Mouse (Mus musculus) hindbrain, embryonic 13.5 days (tissue): Measurements from ENCODE around the gene Stmn1. TPM values are rescaled to one million over a fixed set of nuclear protein-coding genes. Genes with fewer than 3 reads are reported as not detected.

Experiments
- ATAC-seq: fragments of 200-750 bp; cut with Nextera tagmentation; 2 replicates; pipeline ENCODE4 v1.8.0; 2017; ENCODE audit warnings: moderate TSS enrichment; ENCODE audit not compliant: low FRiP score
- H3K27ac ChIP-seq: fragments of 300-500 bp; sonication (generic); 2 replicates; pipeline ENCODE4 v1.5.1; 2015; ENCODE audit warnings: inconsistent platforms, mild to moderate bottlenecking, moderate library complexity
- H3K27me3 ChIP-seq: fragments of 300-500 bp; sonication (generic); 2 replicates; pipeline ENCODE4 v1.6.1; 2015; ENCODE audit warnings: mild to moderate bottlenecking, inconsistent platforms
- H3K36me3 ChIP-seq: fragments of 300-500 bp; sonication (generic); 2 replicates; pipeline ENCODE4 v1.6.1; 2015; ENCODE audit warnings: mild to moderate bottlenecking, inconsistent platforms
- H3K4me1 ChIP-seq: fragments of 300-500 bp; sonication (generic); replicated peaks from 2 replicates; pipeline ENCODE4 v1.6.1; 2015; ENCODE audit warnings: inconsistent platforms
- H3K4me2 ChIP-seq: fragments of 300-500 bp; sonication (generic); 2 replicates; pipeline ENCODE4 v1.6.1; 2015; ENCODE audit warnings: inconsistent platforms, mild to moderate bottlenecking, moderate library complexity
- H3K4me3 ChIP-seq: fragments of 300-500 bp; sonication (generic); 2 replicates; pipeline ENCODE4 v1.5.1; 2015; ENCODE audit warnings: mild to moderate bottlenecking, inconsistent platforms
- H3K9ac ChIP-seq: fragments of 300-500 bp; sonication (generic); 2 replicates; pipeline ENCODE4 v1.6.1; 2015; ENCODE audit warnings: mild to moderate bottlenecking, inconsistent platforms
- H3K9me3 ChIP-seq: fragments of 300-500 bp; sonication (generic); 2 replicates; pipeline ENCODE4 v1.6.1; 2016; ENCODE audit warnings: inconsistent platforms
- WGBS: fragments of 180-500 bp; shearing (Covaris S2); methylation state at CpG from one replicate; pipeline ENCODE4 v1.1.7; 2015; 5-methylcytosine and 5-hydroxymethylcytosine counted together
- polyA plus RNA-seq: library from polyadenylated mRNA; unstranded; fragments of >200 nt; fragmentation: Nextera tagmentation; extraction: Ambion mirVana; gene quantifications from 2 replicates; pipeline ENCODE4 v1.2.1, GENCODE M21; 2015

Gene Stmn1
- polyA plus RNA-seq, 1 experiment from 2014 or later = 6,917 TPM

DNA sequence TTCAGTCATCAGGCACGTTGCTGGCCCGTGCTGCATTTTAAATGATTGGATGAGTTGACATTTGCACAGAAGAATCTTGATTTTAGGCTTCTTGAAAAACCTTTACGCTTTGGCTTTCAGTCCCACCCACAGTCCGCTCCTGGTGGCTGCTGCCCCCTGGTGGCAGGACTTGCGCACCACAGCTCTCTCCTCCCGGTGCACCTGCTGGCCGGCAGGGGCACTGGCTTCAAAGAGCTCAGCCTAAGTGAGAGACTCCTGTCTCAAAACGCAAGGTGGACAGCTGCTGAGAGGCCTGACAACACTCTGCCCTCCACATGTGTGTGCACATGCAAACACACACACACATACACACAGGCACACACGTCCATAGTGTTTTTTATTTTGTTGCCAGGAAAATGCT is 9.9 kb downstream of the Stmn1 start:
- Histone ChIP-seq H3K36me3 (peaks cover 39% of the 10 kb centered on the region), H3K9me3 (no peaks in the 10 kb centered on the region), H3K4me3 (no peak overlapping the region), H3K4me2 (no peak overlapping the region), H3K9ac (peak overlapping the region; percentile 35; the same call in 1 of the 2 replicates), H3K27me3 (0 out of 2 replicates have a peak, but pooled peaks cover 4% of the 10 kb centered on the region), H3K27ac (peak overlapping the region; percentile 86), H3K4me1 (peaks cover 36% of the 10 kb centered on the region)
- peak; percentile 35 for ATAC-seq
- 7% methylated on average over 9 of the region's 9 CpGs for WGBS

DNA sequence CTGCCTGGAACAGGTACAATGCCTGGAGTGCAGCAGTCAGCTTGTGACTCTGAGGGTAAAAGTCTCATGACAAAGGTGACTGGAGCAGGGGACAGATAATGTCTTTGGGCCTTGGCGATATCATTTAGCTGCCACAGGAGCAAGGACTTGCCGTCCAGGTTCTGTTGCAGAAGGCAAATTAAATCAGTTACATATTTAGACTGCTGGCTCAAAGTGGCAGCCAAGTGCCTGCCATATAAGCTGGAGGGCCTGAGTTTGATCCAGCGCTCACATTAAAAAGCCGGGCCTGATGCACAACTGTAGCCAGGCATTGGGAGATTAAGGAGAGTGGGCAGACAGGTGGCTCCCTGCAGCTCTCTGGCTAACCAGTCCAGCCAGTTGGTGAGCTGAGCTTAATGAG is 11.7 kb downstream of the Stmn1 start:
- H3K4me1 ChIP-seq = peaks cover 22% of the 10 kb centered on the region
- no peaks in the 10 kb centered on the region for H3K9me3 ChIP-seq
- H3K27me3 ChIP-seq = 0 out of 2 replicates have a peak, but pooled peaks cover 4% of the 10 kb centered on the region
- no peak overlapping the region for H3K4me2 ChIP-seq
- H3K27ac ChIP-seq = no peak overlapping the region
- H3K9ac ChIP-seq = no peak overlapping the region
- H3K4me3 ChIP-seq = no peak overlapping the region
- WGBS = 89% methylated on average over 4 of the region's 4 CpGs
- ATAC-seq = no peak
- peaks cover 25% of the 10 kb centered on the region for H3K36me3 ChIP-seq

DNA sequence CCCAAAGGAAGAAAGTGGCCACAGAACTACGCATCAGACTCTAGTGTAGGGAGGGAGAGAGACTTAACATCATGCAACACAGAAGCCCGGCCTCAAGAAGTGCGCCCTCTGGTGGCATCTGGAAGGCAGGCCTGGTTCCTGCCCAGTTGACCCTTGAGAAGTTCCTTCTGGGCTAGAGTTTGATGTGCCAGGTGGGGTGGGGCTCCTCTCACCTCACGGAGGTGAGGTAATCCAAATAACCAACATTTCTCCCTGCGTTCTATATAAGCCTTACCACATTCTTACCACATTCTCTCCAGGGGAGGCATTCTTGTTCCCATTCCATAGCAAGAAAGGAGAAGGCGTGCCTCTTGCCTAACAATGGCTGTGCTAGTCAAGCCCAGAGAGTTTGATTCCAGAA is 12.7 kb downstream of the Stmn1 start:
- H3K27me3 ChIP-seq = 0 out of 2 replicates have a peak, but pooled peaks cover 4% of the 10 kb centered on the region
- H3K4me2 ChIP-seq = no peak overlapping the region
- H3K9me3 ChIP-seq = no peaks in the 10 kb centered on the region
- H3K36me3 ChIP-seq = peaks cover 15% of the 10 kb centered on the region
- WGBS = 23% methylated on average over 6 of the region's 6 CpGs
- no peak for ATAC-seq
- H3K4me1 ChIP-seq = peaks cover 13% of the 10 kb centered on the region
- no peak overlapping the region for H3K9ac ChIP-seq
- H3K27ac ChIP-seq = no peak overlapping the region
- H3K4me3 ChIP-seq = no peak overlapping the region

DNA sequence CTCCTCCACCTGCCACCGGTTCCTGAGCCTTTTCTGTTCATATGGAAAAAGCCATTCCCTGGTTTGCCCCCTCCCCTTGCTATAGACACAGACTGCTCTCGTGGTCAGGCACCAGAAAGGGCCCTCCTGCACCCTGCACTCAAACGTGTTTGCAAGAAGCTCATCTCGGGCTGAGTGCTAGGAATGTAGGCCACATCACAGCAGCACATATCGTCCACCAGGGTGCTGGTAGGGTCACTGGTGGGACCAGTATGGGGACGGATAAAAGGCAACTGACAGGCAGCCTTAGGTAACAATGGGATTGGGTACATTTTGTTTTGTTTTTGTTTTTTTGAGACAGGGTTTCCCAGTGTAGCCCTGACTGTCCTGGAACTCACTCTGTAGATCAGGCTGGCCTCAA is 13.2 kb downstream of the Stmn1 start:
- Histone ChIP-seq H3K36me3 (peaks cover 11% of the 10 kb centered on the region), H3K27me3 (0 out of 2 replicates have a peak, but pooled peaks cover 4% of the 10 kb centered on the region), H3K9ac (no peak overlapping the region), H3K4me1 (peaks cover 12% of the 10 kb centered on the region), H3K9me3 (no peaks in the 10 kb centered on the region), H3K27ac (no peak overlapping the region), H3K4me2 (no peak overlapping the region), H3K4me3 (no peak overlapping the region)
- no peak for ATAC-seq
- 62% methylated on average over 6 of the region's 6 CpGs for WGBS

DNA sequence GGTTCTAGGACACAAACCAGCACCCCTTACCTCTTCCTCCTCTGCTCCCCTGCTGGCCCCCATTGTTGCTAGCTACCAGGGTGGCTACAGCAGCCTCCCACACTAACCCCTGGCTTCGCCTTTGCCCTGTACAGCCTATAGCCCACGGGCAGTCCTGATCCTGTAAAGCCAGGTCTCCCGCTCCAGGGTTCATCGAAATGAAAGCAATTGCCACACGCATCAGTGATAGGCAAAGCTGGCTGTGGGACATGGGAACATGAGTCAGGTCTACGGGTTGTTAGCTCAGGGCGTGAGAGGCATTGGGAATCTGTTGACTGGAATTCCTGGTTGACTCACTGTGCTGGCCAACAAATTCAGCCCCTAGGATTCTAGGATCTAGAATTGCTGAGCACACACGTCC is 14.3 kb downstream of the Stmn1 start:
- Histone ChIP-seq H3K4me3 (no peak overlapping the region), H3K27ac (no peak overlapping the region), H3K4me2 (no peak overlapping the region), H3K9me3 (no peaks in the 10 kb centered on the region), H3K9ac (no peak overlapping the region), H3K27me3 (0 out of 2 replicates have a peak, but pooled peaks cover 4% of the 10 kb centered on the region), H3K4me1 (peaks cover 11% of the 10 kb centered on the region), H3K36me3 (no peaks in the 10 kb centered on the region)
- 83% methylated on average over 8 of the region's 8 CpGs for WGBS
- no peak for ATAC-seq

DNA sequence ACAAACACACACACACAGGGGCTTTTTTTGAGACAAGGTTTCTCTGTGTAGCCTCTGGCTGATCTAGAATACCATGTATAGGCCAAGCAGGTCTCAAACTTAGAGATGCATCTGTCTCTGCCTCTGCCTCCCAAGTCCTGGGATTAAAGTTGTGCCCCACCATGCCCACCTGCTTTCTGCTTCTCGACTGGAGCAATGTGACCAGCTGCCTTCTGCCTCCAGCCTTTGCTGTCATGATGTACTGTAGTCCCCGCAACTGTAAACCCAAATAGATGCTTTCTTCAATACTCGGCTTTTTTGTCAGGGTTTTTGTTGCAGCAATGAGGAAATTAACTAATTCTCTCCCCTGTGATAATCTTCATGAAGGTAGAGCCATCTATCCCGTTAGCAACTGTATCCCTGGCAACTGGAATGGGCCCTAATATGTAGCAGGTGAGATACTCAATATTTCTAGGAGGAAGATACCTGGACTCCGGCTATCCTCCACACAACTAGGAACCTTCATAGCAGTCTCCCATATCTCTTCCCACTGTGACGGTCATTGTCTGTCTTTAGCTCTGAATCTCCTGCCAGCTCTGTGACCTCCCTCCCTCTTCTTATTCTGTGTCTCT is 15.1 kb downstream of the Stmn1 start:
- no peaks in the 10 kb centered on the region for H3K9me3 ChIP-seq
- peaks cover 4% of the 10 kb centered on the region for H3K4me1 ChIP-seq
- 65% methylated on average over 6 of the region's 6 CpGs for WGBS
- no peak overlapping the region for H3K27ac ChIP-seq
- ATAC-seq = no peak
- H3K27me3 ChIP-seq = 0 out of 2 replicates have a peak, but pooled peaks cover 4% of the 10 kb centered on the region
- H3K4me3 ChIP-seq = no peak overlapping the region
- no peak overlapping the region for H3K4me2 ChIP-seq
- H3K36me3 ChIP-seq = no peaks in the 10 kb centered on the region
- no peak overlapping the region for H3K9ac ChIP-seq

DNA sequence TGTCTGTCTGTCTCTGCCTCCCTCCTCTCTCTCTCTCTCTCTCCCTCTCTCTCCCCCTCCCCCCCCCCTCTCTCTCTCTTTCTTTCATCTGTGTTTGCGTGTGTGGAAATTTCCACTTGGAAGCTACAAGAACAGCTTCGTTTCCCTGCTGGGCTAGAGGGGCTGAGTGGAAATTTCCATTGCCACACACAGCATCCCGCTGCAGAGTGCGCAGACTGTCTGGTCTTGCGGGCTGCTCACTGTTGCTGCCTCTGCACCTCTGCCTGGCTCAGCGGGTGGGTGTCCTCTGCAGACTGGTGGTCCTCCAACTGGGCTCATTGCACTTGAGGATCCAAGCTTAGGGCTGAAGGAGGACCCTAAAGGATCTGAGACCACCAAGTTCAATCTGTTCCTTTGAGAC is 15.6 kb downstream of the Stmn1 start:
- WGBS = 57% methylated on average over 6 of the region's 6 CpGs
- Histone ChIP-seq H3K27me3 (0 out of 2 replicates have a peak, but pooled peaks cover 4% of the 10 kb centered on the region), H3K4me3 (no peak overlapping the region), H3K4me2 (no peak overlapping the region), H3K9me3 (no peaks in the 10 kb centered on the region), H3K36me3 (no peaks in the 10 kb centered on the region), H3K4me1 (no peaks in the 10 kb centered on the region; the same call in 1 of the 2 replicates), H3K9ac (no peak overlapping the region), H3K27ac (no peak overlapping the region)
- ATAC-seq = no peak

DNA sequence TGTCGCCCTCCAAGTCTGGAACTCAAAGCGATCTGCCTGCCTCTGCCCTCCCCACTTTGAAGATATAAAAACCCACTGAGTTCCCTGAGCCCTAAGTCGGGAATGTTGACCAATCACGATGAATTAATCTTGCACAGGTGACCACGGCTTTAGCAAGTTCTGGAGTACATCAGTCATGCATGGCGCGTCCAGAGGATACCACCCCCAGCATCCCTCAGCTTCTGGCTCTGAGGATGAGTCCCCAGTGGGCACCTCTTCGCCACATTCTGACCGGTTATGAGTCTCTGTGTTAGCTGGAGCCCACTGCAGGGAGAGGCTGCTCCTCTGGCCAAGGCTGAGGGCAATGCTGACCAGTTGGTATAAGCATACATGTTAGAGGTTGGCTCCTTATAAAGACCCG is 16.1 kb downstream of the Stmn1 start:
- Histone ChIP-seq H3K4me1 (no peaks in the 10 kb centered on the region), H3K36me3 (no peaks in the 10 kb centered on the region), H3K9ac (no peak overlapping the region), H3K4me2 (no peak overlapping the region), H3K4me3 (no peak overlapping the region), H3K27ac (no peak overlapping the region), H3K9me3 (no peaks in the 10 kb centered on the region), H3K27me3 (0 out of 2 replicates have a peak, but pooled peaks cover 4% of the 10 kb centered on the region)
- WGBS = 86% methylated on average over 10 of the region's 10 CpGs
- ATAC-seq = no peak

DNA sequence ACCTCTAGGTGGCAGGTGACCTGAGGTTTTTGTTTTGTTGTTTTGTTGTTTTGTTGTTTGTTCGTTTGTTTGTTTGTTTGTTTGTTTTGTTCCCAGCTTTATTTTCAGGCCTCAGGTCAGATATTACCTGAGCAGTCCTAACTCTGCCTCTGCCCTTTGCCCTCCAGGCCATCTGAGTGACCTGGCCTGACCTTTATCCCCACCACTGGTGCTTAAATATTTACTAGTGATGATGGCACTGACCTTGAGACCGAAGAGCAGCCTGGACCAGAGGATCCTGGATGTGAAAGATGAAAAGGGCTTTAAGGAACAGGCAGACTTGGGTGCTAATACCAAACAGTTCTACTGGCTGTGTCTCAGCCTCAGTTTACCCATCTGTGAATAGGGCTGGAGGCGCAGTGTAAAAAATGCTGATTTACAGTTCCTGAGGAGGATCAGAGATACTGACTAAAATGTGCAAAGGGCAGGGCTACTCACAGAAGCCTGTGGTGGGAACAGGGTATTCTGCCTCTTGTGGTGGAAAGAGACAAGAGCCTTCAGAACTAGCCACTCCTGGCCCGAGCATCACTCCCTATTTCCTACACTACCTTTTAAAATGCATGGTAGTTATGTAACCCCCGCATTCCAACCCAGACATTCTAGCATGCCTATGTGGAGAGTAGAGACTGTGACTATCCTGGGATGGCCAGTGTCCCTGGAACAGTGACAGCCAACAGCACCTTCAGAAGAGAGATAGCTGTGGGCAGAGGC is 17.2 kb downstream of the Stmn1 start:
- 90% methylated on average over 5 of the region's 5 CpGs for WGBS
- ATAC-seq = no peak
- Histone ChIP-seq H3K27ac (no peak overlapping the region), H3K9ac (no peak overlapping the region), H3K4me1 (no peaks in the 10 kb centered on the region), H3K4me2 (no peak overlapping the region), H3K4me3 (no peak overlapping the region), H3K27me3 (0 out of 2 replicates have a peak, but pooled peaks cover 4% of the 10 kb centered on the region), H3K9me3 (no peaks in the 10 kb centered on the region), H3K36me3 (no peaks in the 10 kb centered on the region)

DNA sequence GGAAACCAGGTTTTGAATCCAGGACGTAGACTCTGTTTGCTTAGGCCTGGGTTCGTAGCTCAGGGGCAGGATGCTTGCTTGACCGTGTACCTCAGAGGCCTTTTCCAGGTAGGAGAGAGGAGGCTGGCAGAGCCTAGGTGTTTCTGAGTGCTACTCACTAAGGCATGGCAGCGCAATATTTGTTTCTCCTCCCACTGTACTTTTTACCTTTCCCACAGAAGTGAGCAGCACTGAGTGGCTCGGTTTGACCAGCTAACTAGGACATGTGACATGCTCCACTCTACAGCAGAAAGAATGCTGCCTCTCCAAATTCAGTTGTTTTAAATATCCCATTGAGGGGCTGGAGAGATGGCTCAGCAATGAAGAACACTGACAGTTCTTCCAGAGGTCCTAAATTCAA is 20.1 kb downstream of the Stmn1 start:
- ATAC-seq = no peak
- no peak overlapping the region for H3K9ac ChIP-seq
- H3K27me3 ChIP-seq = no peaks in the 10 kb centered on the region
- H3K36me3 ChIP-seq = no peaks in the 10 kb centered on the region
- no peak overlapping the region for H3K4me3 ChIP-seq
- no peaks in the 10 kb centered on the region for H3K4me1 ChIP-seq
- WGBS = 92% methylated on average over 5 of the region's 5 CpGs
- H3K27ac ChIP-seq = no peak overlapping the region
- no peaks in the 10 kb centered on the region for H3K9me3 ChIP-seq
- H3K4me2 ChIP-seq = no peak overlapping the region

DNA sequence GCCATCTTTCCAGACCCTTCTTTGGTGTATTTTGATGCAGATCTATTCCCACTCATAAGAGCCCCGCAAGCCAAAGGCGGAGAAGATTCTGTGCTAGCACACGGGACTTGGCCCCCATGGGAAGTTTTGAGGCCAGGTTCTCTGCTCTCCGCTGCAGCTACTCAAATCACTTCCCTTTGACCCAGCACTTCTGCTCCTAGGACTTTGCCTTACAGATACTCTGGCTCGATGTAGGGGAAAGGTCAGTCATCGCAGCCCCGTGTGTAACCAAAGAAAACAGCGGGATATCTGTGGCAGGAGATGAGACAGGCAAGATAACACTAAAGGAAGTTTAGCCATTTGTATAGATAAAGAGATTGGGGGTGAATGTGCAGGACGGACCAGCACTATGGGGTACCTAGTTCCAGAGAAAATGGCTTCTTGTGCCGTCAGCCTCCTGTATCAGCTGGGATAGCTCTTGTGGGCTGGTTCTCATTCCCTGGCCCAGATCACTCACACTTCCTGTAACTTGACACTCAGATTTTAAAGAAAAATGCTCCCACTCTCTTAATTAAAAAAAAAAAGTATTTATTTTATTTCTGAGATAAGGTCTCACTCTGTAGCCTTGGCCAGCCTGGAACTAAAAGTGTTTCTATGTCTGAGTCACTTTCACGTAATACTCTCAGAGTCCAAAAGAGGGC is 22.0 kb downstream of the Stmn1 start:
- Histone ChIP-seq H3K9me3 (no peaks in the 10 kb centered on the region), H3K36me3 (no peaks in the 10 kb centered on the region), H3K27me3 (no peaks in the 10 kb centered on the region), H3K4me1 (peaks cover 6% of the 10 kb centered on the region), H3K4me3 (no peak overlapping the region), H3K27ac (no peak overlapping the region), H3K4me2 (no peak overlapping the region), H3K9ac (no peak overlapping the region)
- WGBS = 89% methylated on average over 11 of the region's 11 CpGs
- no peak for ATAC-seq

DNA sequence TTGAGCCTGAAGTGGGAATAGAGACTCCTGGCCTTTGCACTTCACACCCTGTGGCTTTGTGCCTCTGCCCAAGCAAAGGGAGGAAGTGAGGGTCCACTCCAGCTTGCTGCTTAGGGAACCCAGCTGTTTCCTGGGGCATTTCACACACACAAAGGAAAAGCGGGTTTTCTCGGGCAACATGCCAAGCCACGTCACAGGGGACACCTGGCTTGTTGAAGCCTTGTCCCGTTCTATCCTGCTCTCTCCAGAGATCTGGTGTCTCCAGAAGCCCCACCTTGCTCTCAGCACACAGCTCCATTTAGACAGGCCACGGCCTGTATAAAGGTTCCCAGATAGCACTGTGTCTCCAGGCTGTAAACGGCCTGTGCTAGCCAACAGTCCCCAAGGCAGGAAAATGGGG is 23.6 kb downstream of the Stmn1 start:
- Histone ChIP-seq H3K4me1 (peaks cover 16% of the 10 kb centered on the region), H3K4me2 (no peak overlapping the region), H3K27me3 (peaks cover 4% of the 10 kb centered on the region; the same call in 1 of the 2 replicates), H3K9me3 (no peaks in the 10 kb centered on the region), H3K27ac (no peak overlapping the region), H3K9ac (no peak overlapping the region), H3K4me3 (no peak overlapping the region), H3K36me3 (no peaks in the 10 kb centered on the region)
- ATAC-seq = no peak
- WGBS = 81% methylated on average over 6 of the region's 6 CpGs
